ENCODE assay signal across 32 mouse cellular contexts in the genomic region with DNA sequence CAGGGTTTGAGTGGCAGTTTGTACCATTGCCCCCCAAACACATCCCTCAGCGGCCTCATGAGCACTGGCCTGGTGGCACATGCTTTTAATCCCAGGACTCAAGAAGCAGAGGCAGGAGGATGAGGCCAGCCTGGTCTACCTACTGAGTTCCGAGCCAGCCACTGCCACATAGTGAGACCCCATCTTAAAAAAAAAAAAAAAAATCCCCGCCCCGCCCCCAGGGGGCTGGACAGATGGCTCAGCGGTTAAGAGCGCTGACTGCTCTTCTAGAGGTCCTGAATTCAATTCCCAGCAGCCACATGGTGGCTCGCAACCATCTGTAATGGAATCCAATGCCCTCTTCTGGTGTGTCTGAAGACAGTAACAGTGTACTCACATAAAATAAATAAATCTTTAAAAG. TPM values are rescaled to one million over a fixed set of nuclear protein-coding genes. Genes with fewer than 3 reads are reported as not detected.
"Had no signal": no experiment of that assay in that cellular context is flagged by ENCODE, and none has a peak within 500 bp of the region (broad histone marks: within the 10 kb centered on the region; RNA-seq: fewer than 3 reads in every experiment).

No protein-coding gene starts in this region.

- H3K9ac ChIP-seq: limb, embryonic 12.5 days; limb, embryonic 13.5 days; limb, embryonic 15.5 days; liver, embryonic 12.5 days; liver, embryonic 13.5 days; liver, embryonic 14.5 days; liver, embryonic 15.5 days; liver, postnatal 0 days; lung, embryonic 14.5 days; lung, embryonic 15.5 days; midbrain, embryonic 12.5 days; midbrain, embryonic 13.5 days; midbrain, embryonic 15.5 days had no signal

- H3K36me3 ChIP-seq: limb, embryonic 10.5 days; limb, embryonic 12.5 days; limb, embryonic 13.5 days; limb, embryonic 15.5 days; liver, embryonic 12.5 days; liver, embryonic 13.5 days; liver, embryonic 15.5 days; lung, embryonic 15.5 days; midbrain, embryonic 10.5 days; midbrain, embryonic 12.5 days; midbrain, embryonic 13.5 days; midbrain, embryonic 15.5 days had no signal

- H3K27ac ChIP-seq: limb, embryonic 10.5 days; limb, embryonic 12.5 days; limb, embryonic 13.5 days; limb, embryonic 15.5 days; liver, embryonic 12.5 days; liver, embryonic 13.5 days; liver, embryonic 14.5 days; liver, embryonic 15.5 days; lung, embryonic 15.5 days; macrophage; midbrain, embryonic 10.5 days; midbrain, embryonic 12.5 days; midbrain, embryonic 13.5 days; midbrain, embryonic 15.5 days had no signal

- H3K4me1 ChIP-seq: limb, embryonic 10.5 days; limb, embryonic 12.5 days; limb, embryonic 13.5 days; limb, embryonic 15.5 days; liver, embryonic 12.5 days; liver, embryonic 13.5 days; liver, embryonic 15.5 days; lung, embryonic 15.5 days; megakaryocyte, embryonic 14.5 days; midbrain, embryonic 10.5 days; midbrain, embryonic 12.5 days; midbrain, embryonic 13.5 days; midbrain, embryonic 15.5 days had no signal

- H3K4me3 ChIP-seq: limb, embryonic 10.5 days; limb, embryonic 12.5 days; limb, embryonic 13.5 days; limb, embryonic 15.5 days; liver, embryonic 12.5 days; liver, embryonic 13.5 days; liver, embryonic 15.5 days; lung, embryonic 15.5 days; midbrain, embryonic 10.5 days; midbrain, embryonic 12.5 days; midbrain, embryonic 13.5 days; midbrain, embryonic 15.5 days; myocyte had no signal

- H3K9me3 ChIP-seq: limb, embryonic 10.5 days; limb, embryonic 12.5 days; limb, embryonic 13.5 days; limb, embryonic 15.5 days; liver, embryonic 12.5 days; liver, embryonic 13.5 days; liver, embryonic 15.5 days; lung, embryonic 15.5 days; midbrain, embryonic 10.5 days; midbrain, embryonic 12.5 days; midbrain, embryonic 13.5 days; midbrain, embryonic 15.5 days had no signal

- DNase-seq: left cerebral cortex, postnatal 4 days; liver; liver, embryonic 13.5 days; liver, postnatal 0 days; lung, adult 18-20 months; lung, adult 2 months; lung, embryonic 14.5 days; lung, postnatal 10 days; lung, postnatal 14 days; lung, postnatal 36 days; lung, postnatal 4 days; midbrain, embryonic 14.5 days had no signal

RNA-seq across cellular contexts. Expression of a gene that starts 4.1 kb away (rescaled TPM):
- total RNA-seq: liver, adult 2 months had no signal

RNA-seq across cellular contexts. Expression of a gene that starts 6.8 kb away (rescaled TPM):
- total RNA-seq: liver, adult 2 months; megakaryocyte progenitor cell, adult 5-6 weeks; megakaryocyte, adult 5-6 weeks; megakaryocyte-erythroid progenitor cell, adult 5-6 weeks; monocyte, adult 5-6 weeks had no signal
